Mouse (Mus musculus) thymus, postnatal 10 days (tissue): ENCODE data around the gene Lrrc66.

Experiments
- DNase-seq, 2 experiments: peaks; one replicate each; pipeline ENCODE4 v3.0.0; 2021; ENCODE audit warnings: low spot score in 2 of 2

Lrrc66 gene

DNA sequence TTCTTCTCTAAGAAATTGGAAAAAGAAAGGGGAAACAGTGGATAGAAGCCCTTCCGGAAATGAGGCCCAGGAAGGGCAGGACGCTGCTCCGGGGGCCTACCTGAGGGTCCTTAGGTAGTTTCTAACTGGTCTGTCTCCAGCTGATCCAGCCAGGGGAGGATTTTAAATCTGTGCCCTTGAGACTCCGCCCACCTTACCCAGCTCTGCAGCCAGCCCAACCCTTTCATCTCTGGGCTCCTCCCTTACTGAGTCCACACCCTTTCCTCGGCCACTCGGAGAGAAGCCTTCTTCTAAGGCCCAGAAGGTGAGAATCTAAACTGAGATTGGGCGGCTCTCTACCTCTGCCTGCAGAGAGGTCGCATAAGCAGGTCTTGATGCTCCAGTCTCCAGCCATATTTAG, at the start of gene Lrrc66:
Gene Lrrc66 (minus strand): TSS at position 236 of the 400 bp plus-strand sequence.
- DNase-seq, result no peak

DNA sequence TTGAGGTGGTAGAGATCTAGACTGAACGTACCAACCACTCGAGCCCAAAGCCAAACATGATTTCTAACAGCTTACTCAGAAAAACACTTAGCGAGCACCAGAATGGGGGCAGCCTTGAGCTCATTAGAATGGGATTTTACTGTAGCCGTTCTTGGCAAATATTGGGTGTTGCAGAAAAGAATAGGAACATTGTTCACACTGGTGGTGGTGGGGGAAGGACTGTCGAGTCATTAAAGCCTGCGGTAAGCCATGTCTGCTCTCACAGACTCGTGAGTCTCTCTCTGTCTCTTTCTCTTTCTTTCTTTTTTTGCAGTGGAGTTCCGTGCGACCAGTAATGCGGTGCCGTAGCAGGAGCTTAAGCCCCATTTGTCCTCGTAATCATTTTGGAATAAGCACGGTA, 44.3 kb upstream of the Lrrc66 start:
- no peak for DNase-seq

DNA sequence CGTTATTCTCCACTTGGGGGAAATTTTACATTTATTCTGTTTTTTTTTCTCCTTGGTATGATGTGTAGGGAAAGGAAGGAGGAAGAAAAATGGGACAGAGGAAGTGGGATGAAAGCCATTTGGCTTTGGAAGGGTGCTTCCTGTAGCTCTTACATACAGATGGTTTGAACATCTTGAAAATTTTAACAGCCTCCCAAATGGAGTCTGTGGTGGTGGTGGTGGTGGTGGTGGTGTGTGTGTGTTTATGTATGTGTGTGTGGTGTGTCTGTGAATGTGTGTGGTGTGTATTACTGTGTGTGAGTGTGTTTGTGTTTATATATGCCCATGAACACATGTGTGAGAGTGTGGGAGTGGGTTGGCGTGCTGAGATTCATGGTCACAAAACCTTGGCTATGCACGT, 43.3 kb upstream of the Lrrc66 start:
- no peak for DNase-seq

DNA sequence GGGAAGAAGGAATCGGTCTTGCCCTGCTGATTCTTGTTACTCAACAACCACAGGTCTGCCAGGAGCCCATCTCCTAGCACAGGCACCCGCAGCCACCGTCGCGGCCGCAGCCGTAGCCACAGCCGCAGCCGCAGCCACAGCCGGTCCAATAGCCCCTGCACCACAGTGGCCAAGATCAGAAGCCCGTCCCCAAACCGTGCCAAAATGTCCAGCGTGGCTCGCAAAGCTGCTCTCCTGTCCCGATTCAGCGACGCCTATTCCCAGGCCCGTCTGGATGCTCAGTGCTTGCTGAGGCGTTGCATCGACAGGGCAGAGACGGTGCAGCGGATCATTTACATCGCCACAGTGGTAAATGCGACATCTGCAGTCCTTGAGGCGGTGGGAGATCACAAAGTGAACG, 37.1 kb upstream of the Lrrc66 start:
- DNase-seq, result no peak

DNA sequence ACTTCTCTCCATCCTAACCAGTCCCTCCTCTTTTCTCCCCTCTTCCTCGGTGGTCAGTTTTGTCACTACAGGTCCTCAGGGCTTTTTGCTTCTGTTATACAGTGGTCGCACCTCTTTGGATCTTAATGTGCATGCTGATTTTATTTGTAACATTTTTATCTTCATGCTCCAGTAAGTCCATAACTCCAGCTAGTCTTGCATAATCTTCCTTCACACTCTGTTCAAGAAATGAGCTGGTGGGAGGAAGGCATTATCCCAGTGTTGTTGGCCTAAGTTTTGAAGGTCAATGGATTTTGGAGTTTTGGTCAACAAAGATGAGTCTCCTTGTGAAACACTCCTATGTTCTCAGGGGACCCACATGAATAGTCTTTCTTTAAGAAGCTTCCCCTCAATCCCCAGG, 35.6 kb upstream of the Lrrc66 start:
- DNase-seq, result no peak

DNA sequence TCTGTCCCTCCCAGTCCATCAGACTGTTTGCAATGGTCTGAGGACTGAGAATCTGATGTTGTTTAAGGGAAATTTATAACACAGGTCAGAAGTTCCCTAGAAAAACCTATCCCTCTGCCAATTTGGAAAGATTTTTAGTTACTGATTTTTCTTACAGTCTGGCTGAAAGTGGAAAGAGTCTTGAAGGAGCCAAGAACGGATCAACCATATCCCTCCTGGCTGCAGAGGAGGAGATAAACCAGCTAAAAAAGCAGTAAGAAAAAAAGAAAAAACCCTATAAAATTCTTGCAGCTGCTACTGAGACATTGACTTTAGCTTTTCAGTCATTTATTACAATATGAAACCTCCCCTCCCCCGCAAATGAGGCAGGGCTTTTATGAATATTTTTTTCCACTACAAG, 34.4 kb upstream of the Lrrc66 start:
- no peak for DNase-seq

DNA sequence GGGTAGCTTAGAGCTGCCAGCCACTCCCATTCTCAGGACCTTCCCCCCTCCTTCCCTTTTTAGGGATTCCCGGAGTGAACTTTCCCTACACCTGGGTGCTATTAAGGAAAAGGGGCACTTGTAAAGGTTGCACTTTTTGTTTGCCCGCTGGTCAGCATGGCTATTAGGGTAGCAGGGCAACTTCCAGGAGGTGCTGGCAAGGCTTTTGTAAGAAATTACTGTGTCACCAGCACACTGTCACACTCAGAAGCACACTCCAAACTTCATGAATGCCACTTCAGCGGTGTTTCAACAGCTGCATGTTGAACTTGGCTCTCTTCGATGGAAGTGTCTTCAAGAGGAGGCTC, 19.5 kb upstream of the Lrrc66 start:
- no peak for DNase-seq

DNA sequence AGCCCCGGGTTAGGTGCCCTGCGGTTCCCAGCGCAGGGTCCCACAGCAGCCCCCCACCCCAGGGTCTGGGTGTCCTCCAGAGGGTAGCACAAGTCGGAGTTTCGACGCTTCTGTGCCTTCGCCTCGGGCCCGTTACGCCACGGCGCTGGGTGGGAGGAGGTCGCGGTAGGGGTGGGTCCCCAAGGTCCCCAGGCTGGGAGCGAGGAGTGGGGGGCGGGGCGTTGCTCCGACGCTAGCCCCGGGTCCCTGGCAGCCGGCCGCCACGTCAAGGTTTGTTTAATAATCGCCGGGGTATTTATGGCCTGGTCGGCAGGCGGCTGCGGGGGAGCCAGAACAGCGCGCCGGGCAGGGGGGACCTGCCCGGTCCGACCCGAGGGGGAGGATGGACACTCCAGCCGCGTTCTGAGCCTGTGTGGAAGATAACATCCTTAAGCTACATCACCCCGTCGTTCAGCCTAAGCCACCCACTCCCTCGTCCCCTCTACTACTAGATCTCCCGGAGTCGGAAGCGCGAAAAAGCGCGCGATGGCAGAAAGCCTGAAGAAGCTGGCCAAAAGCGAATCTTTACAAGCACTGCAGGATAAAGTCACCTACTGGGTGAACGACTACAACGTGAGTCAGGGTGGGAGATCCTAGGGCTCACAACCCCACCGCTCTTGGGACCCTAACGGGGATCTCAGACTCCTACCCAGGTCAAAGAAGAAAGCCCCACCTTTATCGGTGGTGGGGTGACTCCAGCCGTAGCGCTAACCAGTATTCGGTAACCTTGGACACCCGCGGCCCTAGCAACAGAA, 18.9 kb upstream of the Lrrc66 start, which contains the start of gene Spata18:
Gene Spata18 (plus strand): TSS at position 319 of the 794 bp plus-strand sequence.
- DNase-seq, result no peak

DNA sequence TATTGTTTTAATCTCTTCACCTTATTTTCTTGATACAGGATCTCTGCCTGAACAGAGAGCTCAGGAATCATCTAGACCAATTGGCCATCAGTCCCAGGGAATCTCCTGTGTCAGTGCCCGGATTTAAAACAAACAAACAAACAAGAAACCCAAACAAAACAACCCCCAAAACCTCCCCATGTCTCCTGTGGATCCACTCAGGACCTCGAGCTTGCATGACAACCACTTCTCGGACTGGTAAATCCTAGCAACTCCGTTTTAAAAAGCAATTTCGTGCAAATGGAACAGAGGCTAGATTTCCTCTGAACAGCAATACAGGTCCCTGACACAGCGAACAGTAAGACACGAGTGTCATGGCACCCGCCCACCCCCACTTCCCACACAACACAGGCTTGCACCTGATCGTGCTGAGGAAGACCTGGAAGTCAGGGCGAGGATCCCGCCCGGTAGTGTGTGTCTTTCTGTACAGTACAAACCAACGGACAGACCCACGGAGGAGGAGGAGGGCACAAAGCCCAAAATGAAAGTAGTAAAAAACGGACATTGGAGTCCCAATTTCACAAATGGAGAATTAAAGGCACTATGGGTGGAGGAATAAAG, 18.1 kb upstream of the Lrrc66 start:
- DNase-seq, result no peak

DNA sequence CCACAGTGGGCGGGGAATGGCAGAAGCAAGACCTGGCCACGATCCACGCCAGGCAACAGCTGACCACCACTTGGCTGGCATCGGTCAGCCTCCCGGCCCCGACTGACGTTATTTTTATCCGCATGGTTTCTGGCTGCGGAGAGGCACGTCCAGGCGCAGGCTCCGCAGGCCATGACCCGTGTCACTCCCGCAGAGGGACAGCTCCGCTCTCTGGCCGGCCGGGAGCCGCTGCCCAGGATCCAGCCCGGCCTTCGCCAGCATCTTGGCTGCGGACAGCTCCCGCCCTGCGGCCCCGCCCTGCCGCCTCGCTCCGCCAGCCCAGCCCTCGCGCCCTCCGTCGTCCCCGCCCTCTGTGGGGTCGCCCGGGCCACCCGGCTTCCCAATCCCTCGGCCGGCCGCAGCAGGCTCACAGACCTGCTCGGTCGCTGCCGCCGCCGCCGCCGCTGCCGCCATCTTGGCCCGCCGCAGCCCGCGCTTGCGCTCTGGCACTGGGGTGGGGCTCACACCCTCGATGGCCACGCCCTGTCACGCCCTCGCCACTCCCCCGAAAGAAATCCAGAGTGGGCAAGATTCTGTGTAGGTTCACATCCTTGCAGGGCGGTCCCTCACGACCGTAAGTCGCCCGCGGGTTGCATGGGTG, 15.1 kb upstream of the Lrrc66 start, which contains the start of gene Sgcb:
Gene Sgcb (minus strand): TSS at position 530 of the 640 bp plus-strand sequence.
- DNase-seq, result peak; percentile 80 to 86

DNA sequence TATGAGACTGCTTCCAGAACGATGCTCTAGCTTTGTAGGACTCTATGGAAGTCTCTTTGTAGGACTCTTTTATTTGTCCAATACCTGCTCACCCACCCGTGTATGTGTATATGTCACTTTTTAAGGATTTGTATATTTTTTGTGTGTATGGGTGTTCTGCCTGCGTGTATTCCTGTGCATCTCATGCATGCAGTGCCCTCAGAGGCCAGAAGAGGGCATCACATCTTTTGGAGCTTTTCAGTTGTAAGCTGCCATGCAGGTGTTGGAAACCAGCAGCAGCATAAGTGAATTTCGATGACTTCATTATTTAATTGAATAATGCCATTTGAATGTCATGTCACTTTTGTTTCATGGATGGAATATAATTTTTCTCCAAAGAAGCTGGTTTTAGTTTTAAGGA, 9.8 kb upstream of the Lrrc66 start:
- DNase-seq, result peak in 1 of 2 experiments; percentile 48

DNA sequence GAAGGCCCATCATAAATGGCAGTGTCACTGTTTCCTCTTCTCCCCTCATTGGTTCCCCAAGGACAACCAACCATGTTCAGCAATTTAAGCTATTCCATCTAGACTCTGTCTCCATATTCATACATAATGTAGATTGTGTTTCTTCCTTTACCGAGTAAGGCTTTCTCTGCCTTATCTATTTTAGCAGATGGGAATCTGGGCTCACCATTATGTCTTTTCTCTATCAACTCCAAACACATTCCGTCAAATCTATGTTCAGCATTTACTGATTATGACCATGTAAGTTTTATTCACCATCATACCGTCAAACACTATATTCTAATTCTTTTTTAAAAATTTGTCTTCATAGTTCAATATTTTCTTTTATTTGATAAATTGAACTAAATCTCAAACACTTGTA, 8.7 kb upstream of the Lrrc66 start:
- no peak for DNase-seq

DNA sequence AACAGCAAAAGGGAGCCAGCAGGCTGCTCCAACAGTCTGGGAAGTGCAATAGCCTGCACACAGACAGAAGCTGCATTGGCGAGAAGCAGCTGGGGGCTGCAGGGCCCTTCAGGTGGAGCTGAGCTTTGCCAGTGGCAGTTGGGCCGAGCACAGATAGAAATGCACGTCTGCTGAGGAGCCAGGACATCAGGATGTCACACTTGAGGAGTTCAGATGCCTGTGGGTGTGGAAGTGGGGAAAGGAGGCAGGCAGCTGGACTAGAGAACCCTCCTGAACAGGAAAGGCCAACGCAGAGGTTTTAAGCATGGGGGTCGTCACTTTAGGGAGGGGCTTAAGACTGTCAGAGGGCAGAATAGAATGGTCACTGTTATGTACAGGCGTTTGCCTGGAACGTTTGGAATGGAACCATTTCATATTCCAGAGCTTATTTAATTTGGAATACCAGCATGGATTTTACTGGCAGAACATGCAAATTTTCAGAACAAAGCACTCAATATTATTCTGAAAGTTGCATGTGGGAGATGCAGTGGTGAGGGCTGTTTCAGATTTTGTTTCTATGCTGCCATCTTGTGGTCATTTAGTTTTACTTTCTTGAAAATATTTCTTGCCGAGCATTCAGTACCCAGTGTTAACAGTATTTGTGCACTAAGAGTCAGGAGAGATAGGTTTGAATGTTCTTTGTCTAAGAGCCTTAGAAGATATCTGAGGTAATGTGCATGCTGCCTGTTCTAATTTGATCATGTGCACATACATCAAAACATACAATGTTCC, 5.2 kb upstream of the Lrrc66 start:
- peak in 1 of 2 experiments; percentile 35 for DNase-seq

DNA sequence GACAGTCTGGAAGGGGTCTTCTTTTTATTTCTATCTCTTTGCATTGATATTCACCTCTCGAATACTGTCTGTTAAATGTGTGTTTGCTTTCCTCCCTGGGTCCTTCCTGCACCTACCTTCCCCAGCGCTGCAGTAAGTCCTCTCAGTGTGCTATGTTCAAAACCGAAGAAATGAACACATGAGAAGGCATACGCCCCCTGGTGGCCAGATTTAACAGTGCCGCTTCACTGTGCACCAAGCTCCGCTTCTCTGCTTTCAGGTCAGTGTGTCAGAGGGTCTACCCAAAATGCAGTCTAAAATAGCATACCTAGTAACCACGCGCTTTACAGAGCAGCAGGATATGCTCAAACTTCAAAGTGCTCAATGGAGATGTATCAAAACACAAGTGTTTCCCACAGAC, 815 bp upstream of the Lrrc66 start:
- peak; percentile 61 to 77 for DNase-seq

DNA sequence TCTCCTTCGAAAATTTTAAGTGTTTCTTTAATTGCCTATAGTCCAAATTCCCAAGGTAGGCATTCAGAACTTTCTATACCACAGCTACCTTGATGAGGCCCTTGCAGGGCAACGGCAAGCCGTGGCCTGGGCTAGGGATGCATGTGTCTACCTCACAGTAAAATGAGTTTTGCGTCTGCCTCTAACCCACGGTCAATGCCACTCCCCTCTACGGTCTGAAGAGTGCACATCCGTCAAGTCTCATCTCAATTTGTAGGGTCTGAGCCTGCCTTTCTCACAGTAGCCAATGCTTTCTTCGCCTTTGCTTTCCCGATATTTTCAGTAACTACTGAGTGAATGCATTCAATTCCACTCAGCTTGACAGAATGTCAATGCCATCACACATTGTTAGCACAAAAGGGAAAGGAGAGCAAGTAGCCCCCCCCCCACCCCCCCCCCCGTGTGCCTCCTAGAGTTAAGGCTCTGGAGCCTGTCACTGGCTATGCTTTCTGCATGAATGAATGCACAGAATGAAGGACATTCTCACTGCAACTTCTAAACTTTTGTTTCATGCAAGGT, 1.2 kb downstream of the Lrrc66 start:
- no peak for DNase-seq

DNA sequence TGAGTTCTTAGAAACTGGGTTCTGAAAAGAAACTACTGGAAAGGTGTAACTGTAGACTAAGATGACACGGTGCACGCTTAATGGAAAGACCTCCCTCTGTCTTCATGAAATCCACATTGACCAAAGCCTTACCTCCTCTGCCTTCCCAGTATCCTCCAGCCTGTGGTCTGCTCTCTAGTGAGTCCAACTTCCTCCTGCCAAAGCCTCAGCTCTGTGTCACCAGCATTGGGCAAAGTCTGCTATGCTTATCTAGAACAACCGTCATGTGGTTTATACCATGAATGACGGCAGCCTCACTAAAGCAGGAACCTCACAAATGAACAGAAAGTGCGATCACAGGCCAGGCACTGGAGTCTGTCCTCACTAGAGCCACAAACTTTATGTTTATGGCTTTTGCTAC, 2.2 kb downstream of the Lrrc66 start:
- DNase-seq, result peak in 1 of 2 experiments; percentile 20

DNA sequence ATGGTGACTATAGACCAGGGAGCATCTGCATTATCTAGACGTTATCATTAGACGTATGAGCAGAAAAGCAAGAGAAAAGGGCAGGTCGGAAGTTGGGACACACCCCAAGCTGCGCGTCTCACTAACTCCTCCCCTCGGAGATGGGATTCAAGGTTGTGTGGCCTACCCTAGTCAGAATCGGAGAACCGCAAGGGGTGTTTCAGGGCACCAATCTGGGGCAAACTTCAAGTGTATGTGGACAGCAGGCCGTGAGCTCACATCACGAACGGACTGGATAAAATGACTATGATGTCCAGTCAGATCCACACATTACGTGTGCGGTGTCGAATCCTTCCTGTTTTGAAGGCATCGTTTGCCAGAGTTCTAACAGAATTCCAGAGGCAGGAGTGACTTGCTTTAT, 4.3 kb downstream of the Lrrc66 start:
- no peak for DNase-seq

DNA sequence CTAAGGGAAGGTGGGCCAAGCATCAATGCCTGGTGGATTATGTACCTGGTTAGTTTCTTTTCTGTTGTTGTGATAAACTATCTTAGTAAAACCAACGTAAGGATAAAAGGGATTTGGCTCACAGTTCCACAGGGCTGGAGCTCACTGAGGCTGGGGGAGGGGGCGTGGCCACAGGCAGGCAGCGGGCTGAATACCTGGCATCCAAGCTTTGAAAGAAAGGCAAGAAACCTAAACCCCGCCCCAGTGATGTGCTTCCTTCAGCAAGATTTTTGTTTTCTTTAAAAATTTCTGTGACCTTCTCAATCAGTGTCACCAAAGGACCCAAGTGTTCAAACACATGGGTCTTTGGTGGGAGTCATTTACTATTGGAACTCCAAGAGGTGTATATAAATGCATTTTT, 4.8 kb downstream of the Lrrc66 start:
- DNase-seq, result no peak

DNA sequence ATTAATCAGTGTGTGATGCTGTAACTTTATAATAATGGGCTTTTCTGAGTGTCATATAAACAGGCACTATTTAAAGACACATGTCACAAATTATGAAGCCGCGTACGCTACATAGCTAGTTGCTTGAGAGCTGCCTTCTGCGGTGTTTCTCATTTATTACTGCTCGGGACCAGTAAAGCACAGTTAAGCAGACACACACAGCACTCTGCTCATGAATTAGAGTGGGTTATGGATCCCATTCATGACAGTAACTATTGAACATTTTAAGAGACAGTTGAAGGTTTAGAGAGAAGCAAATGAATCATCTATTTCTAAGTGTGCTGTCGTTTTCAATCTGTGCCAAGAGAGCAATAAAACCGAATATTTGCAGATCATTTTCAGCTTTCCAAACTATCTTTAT, 5.5 kb downstream of the Lrrc66 start:
- DNase-seq, result no peak

DNA sequence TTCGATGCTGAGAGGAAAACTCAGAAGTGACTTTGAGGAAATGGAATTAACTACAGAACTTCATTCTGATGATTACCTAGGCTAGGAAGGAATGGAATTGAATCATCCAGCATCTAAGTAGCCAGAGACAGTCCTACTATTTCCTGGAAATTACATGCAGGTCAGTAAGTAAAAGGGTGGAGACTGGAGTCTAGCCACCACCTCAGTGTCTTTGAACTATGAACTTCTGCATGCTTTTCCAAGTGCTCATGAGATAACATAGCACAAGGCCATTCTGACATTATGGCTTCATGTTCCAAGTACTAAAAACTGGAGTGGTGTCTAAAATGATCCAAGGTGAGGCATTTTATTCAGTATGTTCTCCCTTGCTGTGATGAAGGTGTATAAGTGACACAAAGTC, 6.8 kb downstream of the Lrrc66 start:
- no peak for DNase-seq

DNA sequence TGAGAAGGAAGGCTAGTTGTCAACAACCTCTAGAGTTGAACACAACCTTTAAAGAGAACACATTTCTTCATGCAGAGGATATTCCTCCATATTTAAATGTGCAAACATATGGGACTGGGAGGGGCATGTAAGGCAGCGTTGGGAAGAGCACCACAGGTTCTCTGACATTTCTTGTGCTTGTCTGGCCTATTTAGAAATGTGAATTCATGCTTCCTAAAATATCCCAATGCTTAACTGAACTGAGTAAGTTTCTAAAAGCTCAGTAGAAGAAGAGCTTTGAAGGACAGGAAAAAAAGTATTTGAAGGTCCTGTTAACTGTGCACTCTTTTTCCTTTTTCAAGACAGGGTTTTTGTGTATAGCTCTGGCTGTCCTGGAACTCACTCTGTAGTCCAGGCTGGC, 13.4 kb downstream of the Lrrc66 start:
- DNase-seq, result no peak

DNA sequence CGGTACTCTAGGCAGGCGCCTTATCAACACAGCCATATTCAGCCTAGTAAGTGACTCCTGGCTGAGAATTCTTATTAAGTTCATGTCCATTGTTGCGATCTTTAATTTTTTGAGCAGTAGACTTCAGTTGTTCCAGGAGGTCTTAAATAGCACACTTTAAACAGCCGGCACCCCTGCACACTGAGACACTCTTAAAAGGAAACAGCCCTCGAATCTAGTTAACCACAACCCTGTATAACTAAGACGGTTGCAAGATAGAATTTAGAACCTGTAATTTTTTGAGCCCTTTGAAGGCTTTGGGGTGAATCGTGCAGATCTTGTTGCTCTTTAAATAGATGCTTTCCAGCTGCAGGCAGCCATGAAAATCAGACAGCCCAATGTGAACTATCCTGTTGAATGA, 17.1 kb downstream of the Lrrc66 start:
- no peak for DNase-seq
